10 mouse cellular contexts compared by ENCODE assay signal in genomic region chr14:117681321-117681921, GRCm38 (mm10).
DNase-seq lines count a peak whose midpoint lies in the region; ATAC-seq and TF ChIP-seq lines count a peak whose summit lies in the region.
"Had no signal": no experiment of that assay in that cellular context is flagged by ENCODE, and none has a peak within 500 bp of the region (broad histone marks: within the 10 kb centered on the region; RNA-seq: fewer than 3 reads in every experiment).

No protein-coding gene starts in this region.

- 0 out of 2 replicates have a peak overlapping the region, but pooled peaks have one; percentile 45 for H3K27ac ChIP-seq in hindbrain, embryonic 13.5 days
- H3K27ac ChIP-seq in hindbrain, embryonic 10.5 days, result no peak overlapping the region
- H3K27ac ChIP-seq in embryonic fibroblast, embryonic 13.5 days (ENCODE audit: insufficient read depth, low read length), result peak overlapping the region; percentile 37
- H3K27ac ChIP-seq in limb, embryonic 15.5 days, result no peak overlapping the region
- H3K27ac ChIP-seq in gastrocnemius, adult 2 months, result no peak overlapping the region
- H3K27ac ChIP-seq: embryonic facial prominence, embryonic 15.5 days; liver, embryonic 15.5 days had no signal

- in situ Hi-C loops in Patski (cut with MboI; ENCODE audit: low pct_unique_long_range_greater_than_20kb), result no loop called here

- TF ChIP-seq CTCF in Patski (IDR thresholded peaks at IDR 0.05), result no peak
- no peak for TF ChIP-seq CTCF in embryonic fibroblast, embryonic 13.5 days (IDR thresholded peaks at IDR 0.05; ENCODE audit: borderline replicate concordance, insufficient read depth, low read length)
- TF ChIP-seq CTCF in gastrocnemius, adult 2 months (IDR thresholded peaks at IDR 0.05), result no peak

- intact Hi-C loops in gastrocnemius, adult 2 months (cut with DNase I), result no loop called here

- WGBS in hindbrain, embryonic 13.5 days, result 47% methylated on average over 5 of the region's 5 CpGs
- WGBS in hindbrain, embryonic 10.5 days, result 88% methylated on average over 5 of the region's 5 CpGs
- WGBS in limb, embryonic 15.5 days, result 14% methylated on average over 5 of the region's 5 CpGs

- CTCF ChIA-PET in Patski (lab: Charles Lee), result no interaction called here

- no peak overlapping the region for H3K4me3 ChIP-seq in hindbrain, embryonic 13.5 days
- H3K4me3 ChIP-seq in hindbrain, embryonic 10.5 days, result no peak overlapping the region
- no peak overlapping the region for H3K4me3 ChIP-seq in embryonic fibroblast, embryonic 13.5 days (ENCODE audit: insufficient read depth, low read length)
- H3K4me3 ChIP-seq in limb, embryonic 15.5 days, result no peak overlapping the region
- H3K4me3 ChIP-seq in gastrocnemius, adult 2 months, result no peak overlapping the region
- H3K4me3 ChIP-seq: embryonic facial prominence, embryonic 15.5 days; liver, embryonic 15.5 days had no signal

- no peak for TF ChIP-seq POLR2A in embryonic fibroblast, embryonic 13.5 days (IDR thresholded peaks at IDR 0.05; ENCODE audit: low read depth, low read length)

- H3K9ac ChIP-seq in hindbrain, embryonic 13.5 days, result no peak overlapping the region
- H3K9ac ChIP-seq in limb, embryonic 15.5 days, result no peak overlapping the region
- H3K9ac ChIP-seq: embryonic facial prominence, embryonic 15.5 days; liver, embryonic 15.5 days had no signal

- POLR2A ChIA-PET in Patski (lab: Charles Lee), result no interaction called here

- H3K27me3 ChIP-seq in hindbrain, embryonic 13.5 days, result no peaks in the 10 kb centered on the region
- H3K27me3 ChIP-seq in hindbrain, embryonic 10.5 days (ENCODE audit: insufficient read depth, poor library complexity, severe bottlenecking), result no peaks in the 10 kb centered on the region
- no peaks in the 10 kb centered on the region for H3K27me3 ChIP-seq in Patski
- no peaks in the 10 kb centered on the region for H3K27me3 ChIP-seq in limb, embryonic 15.5 days
- H3K27me3 ChIP-seq: embryonic facial prominence, embryonic 15.5 days; liver, embryonic 15.5 days had no signal

- peaks cover 10% of the 10 kb centered on the region for H3K4me1 ChIP-seq in hindbrain, embryonic 13.5 days (replicated peaks)
- H3K4me1 ChIP-seq in hindbrain, embryonic 10.5 days (replicated peaks), result no peaks in the 10 kb centered on the region
- peaks cover 10% of the 10 kb centered on the region for H3K4me1 ChIP-seq in embryonic fibroblast, embryonic 13.5 days (ENCODE audit: control insufficient read depth, insufficient read depth, low read length)
- peaks cover 13% of the 10 kb centered on the region for H3K4me1 ChIP-seq in limb, embryonic 15.5 days
- H3K4me1 ChIP-seq: embryonic facial prominence, embryonic 15.5 days; liver, embryonic 15.5 days had no signal

- H3K9me3 ChIP-seq in hindbrain, embryonic 13.5 days, result no peaks in the 10 kb centered on the region
- H3K9me3 ChIP-seq in hindbrain, embryonic 10.5 days, result no peaks in the 10 kb centered on the region
- no peaks in the 10 kb centered on the region for H3K9me3 ChIP-seq in limb, embryonic 15.5 days
- H3K9me3 ChIP-seq: embryonic facial prominence, embryonic 15.5 days; liver, embryonic 15.5 days had no signal

- H3K36me3 ChIP-seq in hindbrain, embryonic 13.5 days, result no peaks in the 10 kb centered on the region
- H3K36me3 ChIP-seq in hindbrain, embryonic 10.5 days, result no peaks in the 10 kb centered on the region
- H3K36me3 ChIP-seq in limb, embryonic 15.5 days, result no peaks in the 10 kb centered on the region
- H3K36me3 ChIP-seq: embryonic facial prominence, embryonic 15.5 days; liver, embryonic 15.5 days had no signal

- peak; percentile 81 for ATAC-seq in hindbrain, embryonic 13.5 days (ENCODE audit: low FRiP score)
- peak; percentile 73 for ATAC-seq in Patski
- peak; percentile 69; the same call in 1 of the 2 replicates for ATAC-seq in limb, embryonic 15.5 days (ENCODE audit: insufficient number of reproducible peaks, low FRiP score, low TSS enrichment, low read depth)

- no peak overlapping the region for H3K4me2 ChIP-seq in hindbrain, embryonic 13.5 days
- 0 out of 2 replicates have a peak overlapping the region, but pooled peaks have one; percentile 3 for H3K4me2 ChIP-seq in limb, embryonic 15.5 days
- H3K4me2 ChIP-seq: embryonic facial prominence, embryonic 15.5 days; liver, embryonic 15.5 days had no signal

- no peak for DNase-seq in hindbrain, embryonic 10.5 days (ENCODE audit: low spot score)
- peak; percentile 33 for DNase-seq in Patski (ENCODE audit: low read depth, low spot score)
- DNase-seq in gastrocnemius, adult 2 months, result no peak
- DNase-seq in right cerebral cortex, adult 2 months (ENCODE audit: low spot score in 2 of 2), result no peak
- no peak for DNase-seq in gastrocnemius, adult 8-10 months (ENCODE audit: low spot score in 2 of 2)

Comparison
In these comparisons a context has a peak if more than half of its experiments do, and no peak if none do; other contexts are left out.
1. H3K27ac ChIP-seq: peak in hindbrain, embryonic 13.5 days (single experiment) and embryonic fibroblast, embryonic 13.5 days (single experiment); none in hindbrain, embryonic 10.5 days (single experiment), limb, embryonic 15.5 days (single experiment) and gastrocnemius, adult 2 months (single experiment).
2. Peak in every context shown above with its lines, with median percentiles within 50 percentile points of each other: ATAC-seq.